Mouse (Mus musculus) megakaryocyte, embryonic 14.5 days (primary cell): ENCODE data around the gene Khdc4. TPM values are rescaled to one million over a fixed set of nuclear protein-coding genes. Genes with fewer than 3 reads are reported as not detected.

Experiments
- H3K27me3 ChIP-seq: replicated peaks from 2 replicates; pipeline ENCODE3; 2012; ENCODE audit warnings: inconsistent platforms
- H3K36me3 ChIP-seq: replicated peaks from 2 replicates; pipeline ENCODE3; 2012; ENCODE audit warnings: low read length, inconsistent platforms, mixed read lengths
- H3K4me1 ChIP-seq: 2 replicates; pipeline ENCODE4 v1.6.1; 2012; ENCODE audit warnings: inconsistent platforms
- H3K4me3 ChIP-seq: replicated peaks from 2 replicates; pipeline ENCODE3; 2012; ENCODE audit warnings: moderate library complexity, mild to moderate bottlenecking, inconsistent platforms
- H3K9me3 ChIP-seq: 2 replicates; pipeline ENCODE4 v1.6.1; 2012; ENCODE audit warnings: inconsistent platforms
- FLI1 ChIP-seq: IDR thresholded peaks from 2 replicates; pipeline ENCODE4 v1.6.1; 2012; ENCODE audit warnings: low read length, inconsistent platforms, mixed read lengths
- GATA1 ChIP-seq: IDR thresholded peaks from 3 replicates; pipeline ENCODE4 v1.6.1; 2012; ENCODE audit warnings: mixed read lengths, low read length, inconsistent platforms, borderline replicate concordance
- polyA plus RNA-seq: library from polyadenylated mRNA; stranded (reverse); fragments of >175 nt; gene quantifications from 2 replicates; pipeline ENCODE4 v1.2.3, GENCODE M21; 2012; ENCODE audit warnings: low replicate concordance; ENCODE audit not compliant: insufficient read depth

The Khdc4 gene
- polyA plus RNA-seq, result 5.5 and 6.0 TPM in 2 replicates

DNA sequence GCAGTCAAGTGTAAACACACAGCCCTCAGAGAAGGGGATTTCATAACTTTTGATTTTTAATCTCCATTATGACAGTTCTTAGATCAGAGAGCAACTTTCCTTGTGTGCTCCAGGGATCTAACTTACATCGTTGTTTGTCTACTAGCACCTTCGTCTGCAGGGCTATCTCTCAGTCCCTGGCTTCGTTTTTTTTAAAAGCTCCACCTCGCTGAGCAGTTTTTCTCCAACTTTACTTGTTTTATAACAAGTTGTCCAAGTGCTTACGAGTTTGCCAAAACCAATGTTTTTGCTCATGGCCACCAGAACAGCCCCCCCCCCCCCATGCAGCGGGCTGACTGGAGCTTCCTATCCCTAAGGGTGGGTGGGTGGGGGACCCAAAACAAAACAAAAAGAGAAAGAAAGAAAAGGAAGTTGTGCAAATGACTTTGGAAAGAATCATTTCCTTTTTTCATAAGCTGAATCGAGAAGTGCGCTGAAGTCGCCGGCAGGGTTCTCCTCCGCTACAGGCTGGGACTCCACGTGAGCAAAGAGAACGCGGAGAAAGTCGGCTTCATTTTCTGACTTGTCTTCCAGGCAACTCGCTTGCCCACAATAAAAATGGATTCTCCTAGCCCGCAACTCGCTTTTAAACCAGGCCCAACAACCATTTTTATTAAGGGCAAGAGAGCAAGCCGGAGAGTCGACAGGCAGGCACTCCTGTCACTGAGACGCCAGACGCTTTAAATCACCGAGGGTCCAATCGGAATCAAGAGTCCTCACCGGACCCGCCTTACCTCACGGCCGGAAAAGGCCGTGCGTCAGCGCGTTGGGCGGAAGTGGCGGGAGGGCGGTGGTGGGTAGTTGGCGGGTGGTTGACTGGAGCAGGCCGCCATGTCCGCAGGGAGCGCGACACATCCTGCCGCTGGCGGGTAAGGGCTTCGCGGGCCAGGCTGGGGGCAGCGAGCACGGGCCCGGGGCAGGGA is at the start of gene Khdc4:
Gene Khdc4 (plus strand): TSS at position 824 of the 962 bp plus-strand sequence.
- Histone ChIP-seq H3K4me3 (peak within 1 kb of the TSS; percentile 98), H3K36me3 (peaks cover 32% of the 10 kb centered on the region), H3K27me3 (no peaks in the 10 kb centered on the region), H3K4me1 (peaks cover 30% of the 10 kb centered on the region), H3K9me3 (no peaks in the 10 kb centered on the region)
- TF ChIP-seq GATA1 (no peak), FLI1 (peak; percentile 74)

DNA sequence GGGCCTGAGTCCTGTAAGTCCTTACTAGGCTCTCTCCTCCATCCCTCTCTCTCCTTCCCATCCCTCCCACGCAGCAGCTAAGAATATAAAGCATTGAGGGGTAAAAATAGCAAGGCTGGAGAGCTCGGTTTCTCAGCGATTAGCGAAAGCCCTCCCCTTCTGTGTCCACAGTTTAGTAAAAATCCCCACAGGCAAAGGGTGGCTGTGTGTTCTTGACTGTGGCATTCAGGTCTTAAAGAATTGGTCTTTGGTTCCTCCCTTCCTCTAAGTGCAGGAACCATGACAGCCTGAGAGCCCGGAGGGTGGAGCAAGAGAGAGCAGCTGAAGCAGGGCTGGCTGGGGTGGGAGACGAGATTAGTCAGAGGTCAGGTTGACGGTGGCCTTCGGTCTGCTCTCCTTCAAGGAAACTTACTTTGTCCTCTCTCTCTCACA is 49.0 kb upstream of the Khdc4 start:
- H3K27me3 ChIP-seq, result no peaks in the 10 kb centered on the region
- H3K9me3 ChIP-seq, result no peaks in the 10 kb centered on the region
- H3K4me3 ChIP-seq, result no peak overlapping the region
- peaks cover 95% of the 10 kb centered on the region for H3K36me3 ChIP-seq
- peaks cover 52% of the 10 kb centered on the region for H3K4me1 ChIP-seq
- no peak for TF ChIP-seq FLI1
- no peak for TF ChIP-seq GATA1

DNA sequence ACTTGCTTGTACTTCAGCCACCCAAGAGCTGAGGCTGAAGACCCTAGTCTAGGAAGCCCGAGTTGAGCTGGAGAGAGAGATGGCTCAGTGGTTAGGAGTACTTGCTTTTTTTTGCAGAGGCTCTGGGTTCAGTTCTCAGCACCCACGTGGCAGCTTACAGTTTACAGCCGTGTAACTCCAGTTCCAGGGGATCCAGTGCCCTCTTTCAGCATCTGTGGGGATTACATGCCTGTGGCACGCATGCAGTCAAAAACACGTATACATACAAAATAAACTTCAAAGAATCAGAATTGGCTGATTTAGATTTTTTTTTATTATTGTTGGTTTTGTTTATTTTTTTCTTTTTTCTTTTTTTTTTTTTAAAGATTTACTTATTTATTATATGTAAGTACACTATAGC is 48.5 kb upstream of the Khdc4 start:
- TF ChIP-seq FLI1, result no peak
- TF ChIP-seq GATA1, result no peak
- Histone ChIP-seq H3K27me3 (no peaks in the 10 kb centered on the region), H3K4me1 (peaks cover 46% of the 10 kb centered on the region), H3K36me3 (peaks cover 95% of the 10 kb centered on the region), H3K9me3 (no peaks in the 10 kb centered on the region), H3K4me3 (no peak overlapping the region)

DNA sequence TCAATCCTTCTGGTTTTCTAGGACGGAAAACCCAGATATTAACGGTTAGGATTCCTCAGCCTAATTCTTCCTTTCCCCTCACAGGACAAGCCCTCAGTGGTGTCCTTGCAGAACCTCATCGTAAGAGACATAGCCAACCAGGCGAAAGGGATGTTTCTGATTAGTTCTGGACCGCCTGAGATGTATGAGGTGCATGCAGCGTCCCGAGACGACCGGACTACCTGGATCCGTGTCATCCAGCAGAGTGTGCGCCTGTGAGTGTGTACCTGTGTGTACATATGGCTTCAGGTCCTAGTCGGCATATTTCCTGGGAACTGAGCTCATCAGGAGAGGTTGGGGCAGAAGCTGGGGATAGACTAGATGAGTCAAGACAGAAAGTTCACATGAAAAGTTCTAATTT is 46.4 kb upstream of the Khdc4 start:
- Histone ChIP-seq H3K36me3 (peaks cover 95% of the 10 kb centered on the region), H3K4me3 (no peak overlapping the region), H3K4me1 (peaks cover 27% of the 10 kb centered on the region), H3K9me3 (no peaks in the 10 kb centered on the region), H3K27me3 (no peaks in the 10 kb centered on the region)
- TF ChIP-seq GATA1 (no peak), FLI1 (no peak)

DNA sequence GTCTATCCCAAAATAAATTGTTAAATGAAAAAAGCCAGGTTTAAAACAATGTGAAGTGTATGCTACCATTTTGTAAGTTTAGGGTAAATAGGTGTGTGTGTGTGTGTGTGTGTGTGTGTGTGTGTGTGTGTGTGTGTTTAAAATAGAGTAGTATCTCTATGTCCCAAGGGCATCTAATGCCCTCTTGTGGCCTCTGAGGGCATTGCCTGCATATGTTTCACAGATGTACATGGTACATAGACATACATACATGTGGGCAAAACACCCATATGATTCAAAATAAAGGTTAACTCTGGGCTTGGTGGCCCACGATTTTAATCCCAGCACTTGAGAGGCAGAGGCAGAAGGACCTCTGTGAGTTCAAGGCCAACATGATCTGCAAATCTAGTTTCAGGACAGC is 44.9 kb upstream of the Khdc4 start:
- H3K9me3 ChIP-seq, result no peaks in the 10 kb centered on the region
- H3K4me3 ChIP-seq, result no peak overlapping the region
- peaks cover 95% of the 10 kb centered on the region for H3K36me3 ChIP-seq
- H3K27me3 ChIP-seq, result no peaks in the 10 kb centered on the region
- H3K4me1 ChIP-seq, result peaks cover 13% of the 10 kb centered on the region
- TF ChIP-seq GATA1 (no peak), FLI1 (no peak)

DNA sequence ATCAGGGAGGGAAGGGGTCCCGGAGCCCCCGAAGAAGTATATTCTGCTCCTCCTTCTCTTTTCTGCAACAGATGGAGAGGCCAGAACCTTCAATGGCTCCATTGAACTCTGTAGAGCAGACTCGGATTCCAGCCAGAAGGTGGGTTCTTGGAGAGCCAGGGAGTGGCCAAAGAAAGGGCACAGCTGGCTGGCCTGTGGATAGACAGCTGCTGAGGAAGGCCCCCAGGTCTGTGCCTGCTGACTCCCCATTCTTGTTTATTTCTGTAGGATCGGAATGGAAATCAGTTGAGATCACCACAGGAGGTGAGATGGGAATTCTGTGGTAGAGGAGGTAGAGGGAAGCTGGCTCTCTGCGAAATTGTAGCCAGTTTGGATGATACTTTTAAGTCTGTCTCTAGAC is 42.5 kb upstream of the Khdc4 start:
- TF ChIP-seq GATA1, result no peak
- no peak for TF ChIP-seq FLI1
- Histone ChIP-seq H3K4me1 (peaks cover 28% of the 10 kb centered on the region), H3K27me3 (no peaks in the 10 kb centered on the region), H3K9me3 (no peaks in the 10 kb centered on the region), H3K4me3 (no peak overlapping the region), H3K36me3 (peaks cover 96% of the 10 kb centered on the region)

DNA sequence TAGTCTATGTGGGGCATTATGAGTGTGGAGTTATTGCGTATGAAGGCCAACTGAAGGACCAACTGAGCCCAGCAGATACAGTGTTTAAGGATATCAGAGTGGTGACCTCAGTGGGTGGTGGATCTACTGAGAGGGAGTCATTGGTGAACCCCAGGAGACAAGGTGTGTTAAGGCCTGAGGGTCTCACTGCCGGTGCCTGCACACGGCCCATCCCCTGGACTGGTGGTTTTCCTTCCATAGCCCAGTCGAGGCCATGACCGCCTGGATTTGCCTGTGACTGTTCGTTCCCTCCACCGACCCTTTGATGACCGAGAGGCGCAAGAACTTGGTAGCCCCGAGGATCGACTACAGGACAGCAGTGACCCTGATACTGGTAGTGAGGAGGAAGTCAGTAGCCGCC is 39.7 kb upstream of the Khdc4 start:
- no peaks in the 10 kb centered on the region for H3K9me3 ChIP-seq
- peaks cover 95% of the 10 kb centered on the region for H3K36me3 ChIP-seq
- H3K4me1 ChIP-seq, result peaks cover 47% of the 10 kb centered on the region
- no peak for TF ChIP-seq GATA1
- TF ChIP-seq FLI1, result no peak
- no peaks in the 10 kb centered on the region for H3K27me3 ChIP-seq
- no peak overlapping the region for H3K4me3 ChIP-seq

DNA sequence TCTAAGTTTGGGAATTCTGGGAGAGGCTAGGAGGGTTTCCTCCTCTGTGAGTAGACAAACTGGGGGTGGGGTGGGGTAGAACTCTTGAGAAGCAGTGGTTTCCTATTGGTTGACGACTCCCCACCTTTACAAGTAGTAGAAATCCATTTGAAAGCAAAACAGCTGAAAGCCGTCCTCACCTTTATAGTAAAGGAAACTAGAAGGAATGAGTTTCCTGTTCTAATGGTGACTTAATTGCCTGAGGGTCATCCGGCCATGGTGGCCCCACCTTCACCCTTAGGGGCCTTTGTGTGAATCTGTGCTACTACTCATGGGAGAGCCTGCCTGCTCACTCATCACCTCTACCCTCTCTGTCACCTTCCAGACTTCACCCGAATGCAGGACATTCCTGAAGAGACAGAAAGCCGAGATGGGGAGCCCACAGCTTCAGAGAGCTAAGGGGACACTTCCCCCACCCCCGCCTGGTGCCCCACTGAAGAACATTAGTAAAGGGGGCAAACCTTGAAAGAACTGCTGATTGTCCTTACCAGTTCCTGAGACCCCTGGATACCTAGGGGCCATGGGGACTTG is 39.1 kb upstream of the Khdc4 start:
- H3K4me1 ChIP-seq, result peaks cover 53% of the 10 kb centered on the region
- no peaks in the 10 kb centered on the region for H3K9me3 ChIP-seq
- peaks cover 91% of the 10 kb centered on the region for H3K36me3 ChIP-seq
- TF ChIP-seq FLI1 (no peak), GATA1 (no peak)
- H3K27me3 ChIP-seq, result no peaks in the 10 kb centered on the region
- H3K4me3 ChIP-seq, result no peak overlapping the region

DNA sequence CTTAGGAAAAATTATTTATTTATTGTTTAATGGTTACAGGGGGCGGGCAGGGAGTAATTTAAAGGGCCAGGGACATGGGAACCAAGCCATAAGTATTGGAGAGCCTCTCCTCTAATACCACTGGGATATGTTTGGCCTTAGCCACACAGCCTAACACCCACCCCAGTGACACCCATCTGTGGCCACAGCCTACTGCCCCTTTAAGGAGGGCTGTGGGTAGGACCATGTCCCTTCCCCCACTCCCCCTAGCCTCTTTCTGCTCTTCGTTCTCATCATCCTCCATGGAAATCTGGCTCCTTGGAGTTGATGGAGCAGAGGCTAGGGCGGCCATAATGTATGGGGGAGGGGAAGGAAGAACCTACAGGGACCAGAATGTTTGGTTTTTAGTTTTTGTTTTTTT is 38.5 kb upstream of the Khdc4 start:
- H3K27me3 ChIP-seq, result no peaks in the 10 kb centered on the region
- peaks cover 58% of the 10 kb centered on the region for H3K4me1 ChIP-seq
- H3K9me3 ChIP-seq, result no peaks in the 10 kb centered on the region
- H3K36me3 ChIP-seq, result peaks cover 85% of the 10 kb centered on the region
- no peak overlapping the region for H3K4me3 ChIP-seq
- TF ChIP-seq FLI1 (no peak), GATA1 (no peak)
